Mouse (Mus musculus): ENCODE results near the gene Dlg5. TPM values are rescaled to one million over a fixed set of nuclear protein-coding genes. Genes with fewer than 3 reads are reported as not detected.

The Dlg5 gene
- polyA plus RNA-seq, 2 experiments: 0.96 to 2.1 TPM

- no peak overlapping the region for H3K27ac ChIP-seq
Measured at GRCm38 (mm10) chr14:24207360-24207752, 38.4 kb downstream of the Dlg5 start.

GRCm38 (mm10) chr14:24206736-24207359 is 38.9 kb downstream of the Dlg5 start:
- Histone ChIP-seq H3K27me3 (ENCODE audit: control insufficient read depth, insufficient read depth, low read length) (no peaks in the 10 kb centered on the region; the same call in 1 of the 2 replicates), H3K9me3 (ENCODE audit: control insufficient read depth, low read length) (no peaks in the 10 kb centered on the region), H3K27ac (no peak overlapping the region), H3K4me2 (ENCODE audit: low read depth) (no peak overlapping the region), H3K36me3 (replicated peaks; ENCODE audit: control insufficient read depth, insufficient read depth, low read depth) (no peaks in the 10 kb centered on the region), H3K9ac (replicated peaks) (no peak overlapping the region), H3K4me1 (replicated peaks; ENCODE audit: control insufficient read depth in 2 of 2, insufficient read depth in 2 of 2, low read length in 1 of 2) (no peaks in the 10 kb centered on the region), H3K4me3 (ENCODE audit: insufficient read depth in 1 of 2, low read depth in 2 of 2, low read length in 2 of 2) (no peak overlapping the region)
- ATAC-seq (ENCODE audit: insufficient read depth) (no peak), DNase-seq (ENCODE audit: low read depth in 3 of 3, low spot score in 3 of 3) (no peak)
- TF ChIP-seq EP300 (IDR thresholded peaks at IDR 0.05; ENCODE audit: low read depth) (no peak), CTCF (IDR thresholded peaks at IDR 0.05; ENCODE audit: low read depth) (no peak)
- WGBS (ENCODE audit: insufficient replicate concordance): 30% methylated on average over 12 of the region's 12 CpGs

More at GRCm38 (mm10) chr14:24207360-24207752, 38.4 kb downstream of the Dlg5 start:
- ATAC-seq (ENCODE audit: insufficient read depth): no peak
- TF ChIP-seq EP300 (IDR thresholded peaks at IDR 0.05; ENCODE audit: low read depth) (no peak), CTCF (IDR thresholded peaks at IDR 0.05; ENCODE audit: low read depth) (no peak)
- H3K27me3 ChIP-seq (ENCODE audit: control insufficient read depth, insufficient read depth, low read length): no peaks in the 10 kb centered on the region; the same call in 1 of the 2 replicates
- no peak overlapping the region for H3K9ac ChIP-seq (replicated peaks)
- no peak overlapping the region for H3K4me2 ChIP-seq (ENCODE audit: low read depth)
- 41% methylated on average over 13 of the region's 13 CpGs for WGBS (ENCODE audit: insufficient replicate concordance)
- no peaks in the 10 kb centered on the region for H3K9me3 ChIP-seq (ENCODE audit: control insufficient read depth, low read length)
- no peak for DNase-seq (ENCODE audit: low read depth in 3 of 3, low spot score in 3 of 3)
- H3K4me3 ChIP-seq (ENCODE audit: insufficient read depth in 1 of 2, low read depth in 2 of 2, low read length in 2 of 2): no peak overlapping the region
- H3K4me1 ChIP-seq (replicated peaks; ENCODE audit: control insufficient read depth in 2 of 2, insufficient read depth in 2 of 2, low read length in 1 of 2): no peaks in the 10 kb centered on the region
- H3K36me3 ChIP-seq (replicated peaks; ENCODE audit: control insufficient read depth, insufficient read depth, low read depth): no peaks in the 10 kb centered on the region

- TF ChIP-seq CTCF (IDR thresholded peaks at IDR 0.05; ENCODE audit: low read depth): no peak
- TF ChIP-seq EP300 (IDR thresholded peaks at IDR 0.05; ENCODE audit: low read depth): no peak
- Histone ChIP-seq H3K9me3 (ENCODE audit: control insufficient read depth, low read length) (no peaks in the 10 kb centered on the region), H3K27ac (no peak overlapping the region), H3K27me3 (ENCODE audit: control insufficient read depth, insufficient read depth, low read length) (no peaks in the 10 kb centered on the region; the same call in 1 of the 2 replicates), H3K4me1 (replicated peaks; ENCODE audit: control insufficient read depth in 2 of 2, insufficient read depth in 2 of 2, low read length in 1 of 2) (no peaks in the 10 kb centered on the region), H3K9ac (replicated peaks) (no peak overlapping the region), H3K36me3 (replicated peaks; ENCODE audit: control insufficient read depth, insufficient read depth, low read depth) (no peaks in the 10 kb centered on the region), H3K4me3 (ENCODE audit: insufficient read depth in 1 of 2, low read depth in 2 of 2, low read length in 2 of 2) (no peak overlapping the region), H3K4me2 (ENCODE audit: low read depth) (no peak overlapping the region)
- WGBS (ENCODE audit: insufficient replicate concordance): 35% methylated on average over 4 of the region's 9 CpGs
- ATAC-seq (ENCODE audit: insufficient read depth) (no peak), DNase-seq (ENCODE audit: low read depth in 3 of 3, low spot score in 3 of 3) (no peak)
Measured at GRCm38 (mm10) chr14:24206314-24206713, 39.4 kb downstream of the Dlg5 start.

- ATAC-seq (ENCODE audit: insufficient read depth): no peak
- 32% methylated on average over 6 of the region's 6 CpGs for WGBS (ENCODE audit: insufficient replicate concordance)
Measured at GRCm38 (mm10) chr14:24205281-24205871, 40.3 kb downstream of the Dlg5 start.

GRCm38 (mm10) chr14:24203210-24203609 is 42.5 kb downstream of the Dlg5 start:
- Histone ChIP-seq H3K27ac (no peak overlapping the region), H3K4me3 (ENCODE audit: insufficient read depth in 1 of 2, low read depth in 2 of 2, low read length in 2 of 2) (no peak overlapping the region), H3K27me3 (ENCODE audit: control insufficient read depth, insufficient read depth, low read length) (no peaks in the 10 kb centered on the region; the same call in 1 of the 2 replicates), H3K9ac (replicated peaks) (no peak overlapping the region), H3K4me1 (replicated peaks; ENCODE audit: control insufficient read depth in 2 of 2, insufficient read depth in 2 of 2, low read length in 1 of 2) (no peaks in the 10 kb centered on the region), H3K9me3 (ENCODE audit: control insufficient read depth, low read length) (no peaks in the 10 kb centered on the region), H3K36me3 (replicated peaks; ENCODE audit: control insufficient read depth, insufficient read depth, low read depth) (no peaks in the 10 kb centered on the region), H3K4me2 (ENCODE audit: low read depth) (no peak overlapping the region)
- no peak for DNase-seq (ENCODE audit: low read depth in 3 of 3, low spot score in 3 of 3)
- no peak for ATAC-seq (ENCODE audit: insufficient read depth)
- TF ChIP-seq EP300 (IDR thresholded peaks at IDR 0.05; ENCODE audit: low read depth) (no peak), CTCF (IDR thresholded peaks at IDR 0.05; ENCODE audit: low read depth) (no peak)
- WGBS (ENCODE audit: insufficient replicate concordance): 73% methylated on average over 8 of the region's 8 CpGs

More at GRCm38 (mm10) chr14:24205281-24205871, 40.3 kb downstream of the Dlg5 start:
- H3K4me2 ChIP-seq (ENCODE audit: low read depth): no peak overlapping the region
- no peak for TF ChIP-seq EP300 (IDR thresholded peaks at IDR 0.05; ENCODE audit: low read depth)
- no peak for TF ChIP-seq CTCF (IDR thresholded peaks at IDR 0.05; ENCODE audit: low read depth)
- H3K4me1 ChIP-seq (replicated peaks; ENCODE audit: control insufficient read depth in 2 of 2, insufficient read depth in 2 of 2, low read length in 1 of 2): no peaks in the 10 kb centered on the region
- no peak overlapping the region for H3K9ac ChIP-seq (replicated peaks)
- no peaks in the 10 kb centered on the region for H3K9me3 ChIP-seq (ENCODE audit: control insufficient read depth, low read length)
- no peaks in the 10 kb centered on the region; the same call in 1 of the 2 replicates for H3K27me3 ChIP-seq (ENCODE audit: control insufficient read depth, insufficient read depth, low read length)
- H3K4me3 ChIP-seq (ENCODE audit: insufficient read depth in 1 of 2, low read depth in 2 of 2, low read length in 2 of 2): no peak overlapping the region
- H3K27ac ChIP-seq: no peak overlapping the region
- DNase-seq (ENCODE audit: low read depth in 3 of 3, low spot score in 3 of 3): no peak
- no peaks in the 10 kb centered on the region for H3K36me3 ChIP-seq (replicated peaks; ENCODE audit: control insufficient read depth, insufficient read depth, low read depth)
